Mouse (Mus musculus): ENCODE data around the gene Ece2.

GRCm38 (mm10) chr16:20676702-20677101 is 47.1 kb downstream of the Ece2 start:
- no peak for TF ChIP-seq CTCF (IDR thresholded peaks at IDR 0.05; ENCODE audit: control insufficient read depth, insufficient read depth, insufficient replicate concordance, low read depth, low read length)
- no peak for TF ChIP-seq POLR2A (IDR thresholded peaks at IDR 0.05; ENCODE audit: control insufficient read depth, low read depth, low read length)

Data from testis, adult 2 months (tissue).